Mouse (Mus musculus) gastrocnemius, postnatal 10 days (tissue): Measurements from ENCODE around the gene Plscr3. TPM values are rescaled to one million over a fixed set of nuclear protein-coding genes. Genes with fewer than 3 reads are reported as not detected.
A peak's percentile ranks its signal among the peaks of the same experiment; 100 is the strongest.

Source experiments
- DNase-seq: peaks from one replicate; pipeline ENCODE4 v3.0.0; 2021; ENCODE audit warnings: mixed read lengths
- total RNA-seq, 2 experiments: library from RNA; stranded (reverse); gene quantifications; 2 replicates each; pipeline ENCODE4 v1.2.3; 2021

The Plscr3 gene
- total RNA-seq, 2 experiments from 2014 or later, result 25.4 to 27.9 TPM

GRCm38 (mm10) chr11:69864138-69864860, 18.1 kb downstream of the Plscr3 start:
- no peak for DNase-seq

- no peak for DNase-seq
These were observed 19.4 kb downstream of the Plscr3 start for GRCm38 (mm10) chr11:69865561-69865960.

DNA sequence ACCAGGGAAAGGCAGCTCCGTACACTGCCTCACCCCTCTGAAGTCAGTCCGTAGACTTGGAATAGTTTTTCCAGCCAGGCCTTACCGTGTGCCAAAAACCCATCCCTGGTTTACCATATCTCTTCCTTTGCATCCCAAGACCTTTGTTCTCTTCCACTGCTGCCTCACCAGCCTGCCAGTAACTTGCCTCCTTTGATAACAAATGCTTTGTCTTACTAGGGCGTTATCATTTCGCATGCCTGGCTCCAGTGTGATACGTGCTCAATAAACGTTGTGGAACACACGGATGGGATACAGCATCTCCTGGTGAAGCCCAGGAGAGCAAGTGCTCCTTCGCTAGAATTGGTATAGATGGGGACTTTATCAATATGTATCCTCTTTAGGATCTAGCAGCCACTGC, 21.2 kb downstream of the Plscr3 start:
- DNase-seq, result no peak

GRCm38 (mm10) chr11:69870289-69871069, 24.3 kb downstream of the Plscr3 start:
- DNase-seq, result no peak

DNA sequence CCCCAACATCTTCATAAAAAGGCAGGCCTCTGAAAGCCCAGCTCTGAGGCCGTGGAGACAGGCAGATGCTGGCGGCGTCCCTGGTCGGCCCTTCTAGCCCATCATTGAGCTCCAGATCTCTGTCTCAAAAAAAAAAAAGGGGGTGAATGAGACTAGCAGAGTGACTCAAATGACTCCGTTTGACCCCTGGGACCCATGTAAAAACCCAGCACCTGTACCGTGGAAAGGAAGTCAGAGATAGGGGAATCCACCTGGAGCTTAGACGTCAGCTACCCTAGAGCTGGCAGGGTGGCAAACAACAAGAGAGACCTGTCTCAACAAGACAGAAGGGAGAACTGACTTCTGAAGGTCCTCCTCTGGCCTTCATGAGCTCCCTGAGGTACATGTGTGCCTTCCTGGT, 25.6 kb downstream of the Plscr3 start:
- no peak for DNase-seq

DNA sequence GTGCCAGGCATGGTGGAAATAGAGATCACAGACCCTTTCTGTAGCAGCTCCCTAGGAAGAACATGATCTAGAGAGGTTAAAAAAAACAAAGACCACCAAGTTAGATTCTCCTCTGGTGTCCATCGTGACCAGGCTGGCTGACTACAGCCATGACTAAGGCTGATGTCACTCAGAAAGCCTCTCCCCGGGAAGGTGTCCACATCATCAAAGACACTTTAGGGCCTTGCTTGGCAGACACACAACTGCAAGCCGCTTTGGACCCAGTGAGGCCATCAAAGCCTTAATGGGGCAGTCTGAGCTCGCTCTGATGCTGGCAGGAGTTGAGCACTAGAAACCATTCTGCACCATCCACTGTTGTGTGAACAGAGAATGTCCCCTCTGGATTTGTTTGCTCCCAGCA, 26.3 kb downstream of the Plscr3 start:
- no peak for DNase-seq

DNA sequence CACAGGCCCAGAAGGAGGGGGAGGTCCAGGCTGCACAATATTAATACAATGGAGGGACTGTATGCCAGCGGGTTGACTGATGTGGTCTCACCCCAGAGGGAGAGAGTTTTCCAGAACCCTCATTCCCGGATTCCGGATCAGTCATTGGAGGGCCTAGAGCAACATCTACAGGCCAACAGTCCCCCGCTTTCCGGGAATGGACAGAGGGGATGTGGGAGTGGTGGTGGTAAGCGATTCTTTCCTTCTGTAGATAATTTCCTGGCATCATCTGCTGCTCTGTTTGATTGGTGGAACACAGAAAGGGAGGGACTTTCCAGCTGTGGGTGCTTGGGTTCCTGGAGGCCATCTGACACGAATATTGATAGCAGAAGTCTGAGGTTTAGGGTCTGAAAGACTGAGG, 30.0 kb downstream of the Plscr3 start:
- no peak for DNase-seq

GRCm38 (mm10) chr11:69876867-69877266, 30.7 kb downstream of the Plscr3 start:
- peak; percentile 88 for DNase-seq

DNA sequence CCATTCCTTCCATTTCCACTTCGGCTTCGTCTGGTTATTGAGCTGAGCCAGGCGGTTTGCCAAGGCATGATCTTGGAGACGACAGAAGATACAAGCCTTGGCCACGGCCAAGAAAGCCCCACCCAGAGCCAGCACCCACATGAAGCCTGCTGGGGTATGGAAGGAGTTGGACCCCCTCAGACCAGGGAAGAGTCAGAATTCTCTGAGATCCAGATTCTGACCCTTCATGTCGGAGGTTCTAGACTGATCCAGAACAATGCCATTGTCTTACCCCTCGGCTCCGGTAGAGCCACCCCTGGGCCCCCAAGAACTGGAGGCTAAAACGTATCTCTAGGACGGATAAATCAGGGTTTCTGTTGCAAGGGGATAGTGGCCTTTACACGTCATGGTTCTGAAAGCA, 31.7 kb downstream of the Plscr3 start, which contains the start of gene Tmem95:
TSS of gene Tmem95 (minus strand) at position 141 of the 400 bp plus-strand sequence.
- DNase-seq, result no peak

- no peak for DNase-seq
These were observed 32.2 kb downstream of the Plscr3 start for GRCm38 (mm10) chr11:69878399-69878798.

DNA sequence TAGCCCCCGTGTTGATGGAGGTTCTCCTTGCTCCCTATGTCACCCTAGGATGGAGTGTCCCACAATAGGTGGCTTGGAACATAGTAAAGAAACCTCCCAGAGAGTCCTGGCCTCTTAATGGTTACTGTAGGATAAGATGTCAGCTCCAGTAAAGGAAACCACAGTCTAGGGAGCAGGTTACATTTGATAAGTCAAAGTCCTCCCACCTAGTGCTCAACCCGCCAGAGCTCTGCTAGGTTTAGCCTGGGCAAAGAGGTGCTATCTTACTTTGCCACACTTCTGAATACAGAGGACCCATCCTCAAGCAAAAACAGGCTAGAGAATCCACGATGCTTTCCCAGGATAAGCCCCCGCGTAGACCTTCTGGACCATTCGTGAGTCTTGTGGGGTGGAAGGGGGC, 32.8 kb downstream of the Plscr3 start:
- no peak for DNase-seq

- no peak for DNase-seq
These were observed 33.5 kb downstream of the Plscr3 start for GRCm38 (mm10) chr11:69879711-69880110.

GRCm38 (mm10) chr11:69880506-69880852, 34.3 kb downstream of the Plscr3 start:
- DNase-seq, result peak; percentile 61

- peak; percentile 87 for DNase-seq
These were observed 34.9 kb downstream of the Plscr3 start, which contains the start of gene Kctd11 for GRCm38 (mm10) chr11:69880853-69881603. Gene Kctd11 (minus strand): TSS chr11:69881406.

- DNase-seq, result no peak
These were observed 35.9 kb downstream of the Plscr3 start for GRCm38 (mm10) chr11:69881787-69882670.

- no peak for DNase-seq
These were observed 36.9 kb downstream of the Plscr3 start for GRCm38 (mm10) chr11:69883066-69883465.

DNA sequence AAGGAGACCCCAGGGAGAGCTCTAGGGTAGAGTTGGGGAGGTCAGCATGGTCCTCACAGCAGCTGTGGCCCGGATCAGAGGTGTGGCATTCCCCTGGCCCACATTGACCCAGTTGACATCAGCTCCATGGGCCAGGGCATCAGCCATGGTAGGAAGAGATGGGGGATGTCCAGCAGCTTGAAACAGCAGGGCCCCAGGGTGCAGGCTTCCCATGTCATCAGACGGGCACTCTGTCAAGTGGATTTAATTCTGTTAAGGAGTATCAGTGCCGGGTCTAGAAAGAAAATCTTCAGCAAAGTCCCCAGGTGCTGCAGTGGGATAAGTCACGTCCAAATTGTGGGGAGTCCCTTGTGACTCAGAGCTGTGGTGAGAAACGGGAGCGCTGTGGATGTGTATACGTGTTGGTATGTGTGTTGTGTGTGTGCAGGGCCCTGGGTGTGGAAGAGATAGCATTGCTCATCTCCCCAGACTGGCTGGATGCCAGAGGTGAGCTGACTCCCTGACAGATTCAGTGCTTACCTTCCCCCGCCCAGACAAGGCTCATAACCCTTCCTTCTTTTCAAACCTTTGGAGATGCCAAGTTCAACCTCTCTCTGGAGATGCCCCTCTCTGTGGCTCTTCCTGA, 37.5 kb downstream of the Plscr3 start:
- DNase-seq, result no peak

DNA sequence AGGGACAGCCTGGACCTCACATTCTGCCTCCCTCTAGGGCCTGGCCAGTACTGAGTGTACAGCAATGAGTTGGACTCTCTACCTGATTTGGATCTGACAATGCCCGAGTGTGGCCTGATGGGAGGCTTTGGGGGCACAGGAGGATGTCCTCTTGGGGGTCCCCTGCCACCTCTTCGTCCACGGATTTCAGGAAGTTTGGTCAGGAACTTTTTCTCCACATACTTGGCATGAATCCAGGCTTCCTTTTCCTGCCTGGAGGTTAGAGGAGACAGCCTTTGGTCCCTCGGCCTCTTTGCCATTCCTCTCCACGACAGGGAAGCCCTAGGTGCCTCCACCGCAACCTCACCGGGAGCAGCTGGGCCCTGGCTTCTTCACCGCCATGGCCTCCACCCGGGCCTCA, 38.1 kb downstream of the Plscr3 start:
- no peak for DNase-seq

- DNase-seq, result no peak
These were observed 38.5 kb downstream of the Plscr3 start for GRCm38 (mm10) chr11:69884663-69885062.

GRCm38 (mm10) chr11:69886907-69887635, 40.9 kb downstream of the Plscr3 start:
- no peak for DNase-seq

GRCm38 (mm10) chr11:69891482-69891881, 45.3 kb downstream of the Plscr3 start:
- no peak for DNase-seq
